Mouse (Mus musculus): ENCODE measurements at regions not wholly inside any gene's neighbourhood (a gene's known extent, or its start where the extent isn't known, plus 50 kb on each side); places are given as distances from the start of the nearest gene placed in this dataset.

DNA sequence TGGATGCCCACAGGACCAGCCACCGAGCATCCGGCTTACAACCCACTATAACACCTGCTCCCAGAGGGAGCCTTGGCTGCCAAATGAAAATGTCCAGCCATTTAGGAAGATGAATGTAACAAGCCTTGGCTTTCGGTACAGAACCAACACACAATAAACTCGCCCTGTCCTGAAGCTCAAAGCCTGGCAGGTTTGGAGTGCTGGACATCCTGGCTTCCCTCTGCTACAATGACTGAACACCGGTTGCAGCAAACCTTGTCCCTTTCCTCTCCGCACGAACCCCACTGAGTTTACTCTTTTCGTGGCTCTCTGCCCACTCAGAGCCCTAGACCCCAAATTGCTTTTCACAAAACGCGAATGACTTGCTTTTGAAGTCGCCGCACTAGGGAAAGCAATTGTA lies 441.9 kb downstream of the Glrx3 start:
- TF ChIP-seq CTCF (IDR thresholded peaks at IDR 0.05; ENCODE audit: extremely low read depth, insufficient read depth, insufficient read length, insufficient replicate concordance) (no peak), POLR2A (IDR thresholded peaks at IDR 0.05; ENCODE audit: low read depth, low read length) (no peak)
